Mouse (Mus musculus): ENCODE measurements around the gene Ssr1. TPM values are rescaled to one million over a fixed set of nuclear protein-coding genes. Genes with fewer than 3 reads are reported as not detected.
A peak's percentile ranks its signal among the peaks of the same experiment; 100 is the strongest.

The Ssr1 gene
- total and polyA plus RNA-seq, 3 experiments: 72.3 to 95.6 (median 78.1) TPM

GRCm38 (mm10) chr13:38027618-38028248 is 33.7 kb upstream of the Ssr1 start:
- TF ChIP-seq CTCF (IDR thresholded peaks at IDR 0.05; ENCODE audit: low read depth, low read length) (no peak), TAL1 (conservative IDR thresholded peaks at IDR 0.05; ENCODE audit: low read depth, low read length) (no peak), GATA2 (IDR thresholded peaks at IDR 0.05; ENCODE audit: borderline replicate concordance, low read depth, low read length) (no peak), POLR2AphosphoS5 (IDR thresholded peaks at IDR 0.05; ENCODE audit: insufficient replicate concordance, low read depth, low read length) (no peak), GATA1 (IDR thresholded peaks at IDR 0.05; ENCODE audit: borderline replicate concordance, low read length) (no peak)

GRCm38 (mm10) chr13:38025874-38026273 is 31.9 kb upstream of the Ssr1 start:
- ATAC-seq (ENCODE audit: extremely low read depth, insufficient number of reproducible peaks, low FRiP score, poor library complexity, severe bottlenecking) (no peak), DNase-seq (ENCODE audit: low spot score) (no peak)
- Histone ChIP-seq H3K9me3 (replicated peaks) (no peaks in the 10 kb centered on the region), H3K4me3 (ENCODE audit: low read depth, low read length) (no peak overlapping the region), H3K4me1 (ENCODE audit: insufficient read depth, low read depth, low read length) (no peaks in the 10 kb centered on the region), H3K27me3 (ENCODE audit: insufficient read depth, low read length) (no peaks in the 10 kb centered on the region), H3K36me3 (replicated peaks) (peaks cover 2% of the 10 kb centered on the region)
- TF ChIP-seq GATA1 (IDR thresholded peaks at IDR 0.05; ENCODE audit: borderline replicate concordance, low read length) (no peak), TAL1 (conservative IDR thresholded peaks at IDR 0.05; ENCODE audit: low read depth, low read length) (no peak), GATA2 (IDR thresholded peaks at IDR 0.05; ENCODE audit: borderline replicate concordance, low read depth, low read length) (no peak), POLR2AphosphoS5 (IDR thresholded peaks at IDR 0.05; ENCODE audit: insufficient replicate concordance, low read depth, low read length) (no peak), CTCF (IDR thresholded peaks at IDR 0.05; ENCODE audit: low read depth, low read length) (no peak)

More at GRCm38 (mm10) chr13:38027618-38028248, 33.7 kb upstream of the Ssr1 start:
- ATAC-seq (ENCODE audit: extremely low read depth, insufficient number of reproducible peaks, low FRiP score, poor library complexity, severe bottlenecking): no peak
- H3K27me3 ChIP-seq (ENCODE audit: insufficient read depth, low read length): no peaks in the 10 kb centered on the region
- no peak for DNase-seq (ENCODE audit: low spot score)
- no peaks in the 10 kb centered on the region for H3K4me1 ChIP-seq (ENCODE audit: insufficient read depth, low read depth, low read length)
- H3K4me3 ChIP-seq (ENCODE audit: low read depth, low read length): no peak overlapping the region
- peaks cover 5% of the 10 kb centered on the region for H3K36me3 ChIP-seq (replicated peaks)
- no peaks in the 10 kb centered on the region for H3K9me3 ChIP-seq (replicated peaks)

GRCm38 (mm10) chr13:38018791-38019190 is 24.8 kb upstream of the Ssr1 start:
- Histone ChIP-seq H3K27me3 (ENCODE audit: insufficient read depth, low read length) (no peaks in the 10 kb centered on the region), H3K4me1 (ENCODE audit: insufficient read depth, low read depth, low read length) (peaks cover 16% of the 10 kb centered on the region), H3K9me3 (replicated peaks) (peaks cover 4% of the 10 kb centered on the region), H3K4me3 (ENCODE audit: low read depth, low read length) (no peak overlapping the region), H3K36me3 (replicated peaks) (no peaks in the 10 kb centered on the region)
- TF ChIP-seq GATA2 (IDR thresholded peaks at IDR 0.05; ENCODE audit: borderline replicate concordance, low read depth, low read length) (no peak), CTCF (IDR thresholded peaks at IDR 0.05; ENCODE audit: low read depth, low read length) (no peak), GATA1 (IDR thresholded peaks at IDR 0.05; ENCODE audit: borderline replicate concordance, low read length) (no peak), POLR2AphosphoS5 (IDR thresholded peaks at IDR 0.05; ENCODE audit: insufficient replicate concordance, low read depth, low read length) (no peak), TAL1 (conservative IDR thresholded peaks at IDR 0.05; ENCODE audit: low read depth, low read length) (no peak)
- DNase-seq (ENCODE audit: low spot score) (peak; percentile 30), ATAC-seq (ENCODE audit: extremely low read depth, insufficient number of reproducible peaks, low FRiP score, poor library complexity, severe bottlenecking) (peak; percentile 80)

GRCm38 (mm10) chr13:38015591-38015990 is 21.6 kb upstream of the Ssr1 start:
- no peak overlapping the region for H3K4me3 ChIP-seq (ENCODE audit: low read depth, low read length)
- no peak for DNase-seq (ENCODE audit: low spot score)
- peaks cover 17% of the 10 kb centered on the region for H3K4me1 ChIP-seq (ENCODE audit: insufficient read depth, low read depth, low read length)
- H3K27me3 ChIP-seq (ENCODE audit: insufficient read depth, low read length): no peaks in the 10 kb centered on the region
- H3K9me3 ChIP-seq (replicated peaks): peaks cover 4% of the 10 kb centered on the region
- no peak for ATAC-seq (ENCODE audit: extremely low read depth, insufficient number of reproducible peaks, low FRiP score, poor library complexity, severe bottlenecking)
- no peak for TF ChIP-seq GATA1 (IDR thresholded peaks at IDR 0.05; ENCODE audit: borderline replicate concordance, low read length)
- no peak for TF ChIP-seq TAL1 (conservative IDR thresholded peaks at IDR 0.05; ENCODE audit: low read depth, low read length)
- TF ChIP-seq CTCF (IDR thresholded peaks at IDR 0.05; ENCODE audit: low read depth, low read length): no peak
- TF ChIP-seq GATA2 (IDR thresholded peaks at IDR 0.05; ENCODE audit: borderline replicate concordance, low read depth, low read length): no peak
- TF ChIP-seq POLR2AphosphoS5 (IDR thresholded peaks at IDR 0.05; ENCODE audit: insufficient replicate concordance, low read depth, low read length): no peak
- H3K36me3 ChIP-seq (replicated peaks): no peaks in the 10 kb centered on the region

GRCm38 (mm10) chr13:38012436-38012835 is 18.4 kb upstream of the Ssr1 start:
- ATAC-seq (ENCODE audit: extremely low read depth, insufficient number of reproducible peaks, low FRiP score, poor library complexity, severe bottlenecking): no peak
- peaks cover 19% of the 10 kb centered on the region for H3K4me1 ChIP-seq (ENCODE audit: insufficient read depth, low read depth, low read length)
- TF ChIP-seq GATA1 (IDR thresholded peaks at IDR 0.05; ENCODE audit: borderline replicate concordance, low read length): no peak
- TF ChIP-seq GATA2 (IDR thresholded peaks at IDR 0.05; ENCODE audit: borderline replicate concordance, low read depth, low read length): no peak
- TF ChIP-seq POLR2AphosphoS5 (IDR thresholded peaks at IDR 0.05; ENCODE audit: insufficient replicate concordance, low read depth, low read length): no peak
- TF ChIP-seq CTCF (IDR thresholded peaks at IDR 0.05; ENCODE audit: low read depth, low read length): no peak
- TF ChIP-seq TAL1 (conservative IDR thresholded peaks at IDR 0.05; ENCODE audit: low read depth, low read length): no peak
- H3K4me3 ChIP-seq (ENCODE audit: low read depth, low read length): no peak overlapping the region
- no peaks in the 10 kb centered on the region for H3K27me3 ChIP-seq (ENCODE audit: insufficient read depth, low read length)
- no peaks in the 10 kb centered on the region for H3K9me3 ChIP-seq (replicated peaks)
- peaks cover 5% of the 10 kb centered on the region for H3K36me3 ChIP-seq (replicated peaks)
- no peak for DNase-seq (ENCODE audit: low spot score)

- Histone ChIP-seq H3K4me3 (ENCODE audit: low read depth, low read length) (no peak overlapping the region), H3K36me3 (replicated peaks) (peaks cover 5% of the 10 kb centered on the region), H3K9me3 (replicated peaks) (no peaks in the 10 kb centered on the region), H3K4me1 (ENCODE audit: insufficient read depth, low read depth, low read length) (peaks cover 16% of the 10 kb centered on the region), H3K27me3 (ENCODE audit: insufficient read depth, low read length) (peaks cover 4% of the 10 kb centered on the region; the same call in 1 of the 2 replicates)
- TF ChIP-seq TAL1 (conservative IDR thresholded peaks at IDR 0.05; ENCODE audit: low read depth, low read length): no peak
- TF ChIP-seq GATA2 (IDR thresholded peaks at IDR 0.05; ENCODE audit: borderline replicate concordance, low read depth, low read length): no peak
- no peak for DNase-seq (ENCODE audit: low spot score)
- ATAC-seq (ENCODE audit: extremely low read depth, insufficient number of reproducible peaks, low FRiP score, poor library complexity, severe bottlenecking): no peak
These were observed 16.5 kb upstream of the Ssr1 start for GRCm38 (mm10) chr13:38010444-38010910.
